Mouse (Mus musculus) kidney, postnatal 0 days (tissue): ENCODE measurements around the gene Atp1a3. TPM values are rescaled to one million over a fixed set of nuclear protein-coding genes. Genes with fewer than 3 reads are reported as not detected.

Experiments used
- ATAC-seq: fragments of 200-750 bp; cut with Nextera tagmentation; replicated peaks from 2 replicates; pipeline ENCODE4 v1.8.0; 2017; ENCODE audit warnings: low read depth, moderate number of reproducible peaks, moderate TSS enrichment, moderate library complexity; ENCODE audit not compliant: low FRiP score
- DNase-seq: peaks from one replicate; pipeline ENCODE4 v3.0.0-alpha.2; 2016; ENCODE audit warnings: low spot score
- H3K27ac ChIP-seq: fragments of 300-500 bp; sonication (generic); 2 replicates; pipeline ENCODE4 v1.5.1; 2014; ENCODE audit warnings: mild to moderate bottlenecking
- H3K27me3 ChIP-seq: fragments of 300-500 bp; sonication (generic); 2 replicates; pipeline ENCODE4 v1.6.1; 2014; ENCODE audit warnings: low read length, mixed read lengths; ENCODE audit not compliant: insufficient read depth
- H3K36me3 ChIP-seq: fragments of 300-500 bp; sonication (generic); 2 replicates; pipeline ENCODE4 v1.6.1; 2014; ENCODE audit warnings: low read length, mixed read lengths; ENCODE audit not compliant: insufficient read depth
- H3K4me1 ChIP-seq: fragments of 300-500 bp; sonication (generic); replicated peaks from 2 replicates; pipeline ENCODE4 v1.6.1; 2014; ENCODE audit warnings: antibody characterized with exemption, low read length, mixed read lengths; ENCODE audit not compliant: insufficient read depth
- H3K4me2 ChIP-seq: fragments of 300-500 bp; sonication (generic); 2 replicates; pipeline ENCODE4 v1.6.1; 2014; ENCODE audit warnings: mild to moderate bottlenecking, low read length, moderate library complexity, mixed read lengths
- H3K4me3 ChIP-seq: fragments of 300-500 bp; sonication (generic); replicated peaks from 2 replicates; pipeline ENCODE4 v1.5.1; 2014; ENCODE audit warnings: low read depth, low read length
- H3K9ac ChIP-seq: fragments of 300-500 bp; sonication (generic); 2 replicates; pipeline ENCODE4 v1.6.1; 2014; ENCODE audit warnings: low read depth, low read length
- H3K9me3 ChIP-seq: fragments of 300-500 bp; sonication (generic); replicated peaks from 2 replicates; pipeline ENCODE4 v1.6.1; 2016; ENCODE audit warnings: low read length, inconsistent platforms, mixed read lengths
- CTCF ChIP-seq: IDR thresholded peaks from 2 replicates; pipeline ENCODE4 v1.5.1; 2016; ENCODE audit warnings: antibody characterized with exemption, low read depth, mild to moderate bottlenecking, moderate library complexity
- WGBS: fragments of 180-500 bp; shearing (Covaris S2); extraction: QIAGEN DNeasy Blood & Tissue Kit; methylation state at CpG from one replicate; pipeline ENCODE4 v1.1.7; 2014; 5-methylcytosine and 5-hydroxymethylcytosine counted together
- polyA plus RNA-seq: library from polyadenylated mRNA; unstranded; fragments of >200 nt; fragmentation: Nextera tagmentation; extraction: Ambion mirVana; gene quantifications from 2 replicates; pipeline ENCODE4 v1.2.1, GENCODE M21; 2015

Atp1a3 gene
- polyA plus RNA-seq, 1 experiment from 2014 or later = 0.36 TPM

- DNase-seq (peak; percentile 78), ATAC-seq (no peak)
- peak overlapping the region; percentile 79 for H3K9ac ChIP-seq
- no peaks in the 10 kb centered on the region for H3K9me3 ChIP-seq
- H3K4me3 ChIP-seq = peak overlapping the region; percentile 91
- H3K27ac ChIP-seq = peak overlapping the region; percentile 68
- no peaks in the 10 kb centered on the region for H3K36me3 ChIP-seq
- peak overlapping the region; percentile 79 for H3K4me2 ChIP-seq
- no peaks in the 10 kb centered on the region; the same call in 1 of the 2 replicates for H3K4me1 ChIP-seq
- peak; percentile 78 for TF ChIP-seq CTCF
- H3K27me3 ChIP-seq = no peaks in the 10 kb centered on the region
- 10% methylated on average over 19 of the region's 19 CpGs for WGBS
Measured at GRCm38 (mm10) chr7:24971261-24971971, 34.3 kb downstream of the Atp1a3 start.

GRCm38 (mm10) chr7:24970341-24970740 is 35.4 kb downstream of the Atp1a3 start:
- DNase-seq (no peak), ATAC-seq (no peak)
- 95% methylated on average over 3 of the region's 3 CpGs for WGBS
- Histone ChIP-seq H3K4me1 (no peaks in the 10 kb centered on the region; the same call in 1 of the 2 replicates), H3K9me3 (no peaks in the 10 kb centered on the region), H3K4me2 (no peak overlapping the region), H3K27ac (no peak overlapping the region), H3K27me3 (no peaks in the 10 kb centered on the region), H3K9ac (no peak overlapping the region), H3K36me3 (no peaks in the 10 kb centered on the region), H3K4me3 (no peak overlapping the region)
- TF ChIP-seq CTCF = no peak

- Histone ChIP-seq H3K9me3 (no peaks in the 10 kb centered on the region), H3K36me3 (no peaks in the 10 kb centered on the region), H3K27me3 (no peaks in the 10 kb centered on the region), H3K27ac (no peak overlapping the region), H3K9ac (no peak overlapping the region), H3K4me2 (no peak overlapping the region), H3K4me3 (no peak overlapping the region), H3K4me1 (no peaks in the 10 kb centered on the region; the same call in 1 of the 2 replicates)
- no peak for TF ChIP-seq CTCF
- WGBS = 78% methylated on average over 12 of the region's 12 CpGs
- no peak for DNase-seq
- no peak for ATAC-seq
Measured at GRCm38 (mm10) chr7:24969805-24970204, 36.0 kb downstream of the Atp1a3 start.

- Histone ChIP-seq H3K4me3 (no peak overlapping the region), H3K36me3 (no peaks in the 10 kb centered on the region), H3K4me1 (no peaks in the 10 kb centered on the region; the same call in 1 of the 2 replicates), H3K27me3 (no peaks in the 10 kb centered on the region), H3K4me2 (no peak overlapping the region), H3K9ac (no peak overlapping the region), H3K27ac (no peak overlapping the region), H3K9me3 (no peaks in the 10 kb centered on the region)
- WGBS = 79% methylated on average over 6 of the region's 6 CpGs
- no peak for DNase-seq
- TF ChIP-seq CTCF = no peak
- no peak for ATAC-seq
Measured at GRCm38 (mm10) chr7:24968463-24968862, 37.3 kb downstream of the Atp1a3 start.

DNA sequence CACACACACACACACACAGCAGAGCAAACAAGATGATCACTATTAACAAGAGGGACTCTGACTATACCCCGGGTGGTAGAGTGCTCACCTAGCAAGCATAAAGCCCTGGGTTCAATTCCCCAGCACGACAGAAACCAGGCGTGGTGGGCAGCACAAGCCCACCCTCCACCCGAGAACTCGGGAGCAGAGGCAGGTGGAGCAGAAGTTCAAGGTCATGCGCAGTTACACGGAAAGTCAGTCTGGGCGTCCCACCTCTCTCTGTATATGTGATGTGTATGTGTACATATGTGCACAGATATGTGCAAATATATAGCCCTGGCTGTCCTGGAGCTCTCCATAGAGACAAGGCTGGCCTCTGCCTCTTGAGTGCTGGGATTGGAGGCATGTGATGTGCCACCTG is 37.8 kb downstream of the Atp1a3 start:
- Histone ChIP-seq H3K27ac (no peak overlapping the region), H3K4me1 (no peaks in the 10 kb centered on the region; the same call in 1 of the 2 replicates), H3K9ac (no peak overlapping the region), H3K36me3 (no peaks in the 10 kb centered on the region), H3K4me2 (no peak overlapping the region), H3K4me3 (no peak overlapping the region), H3K27me3 (no peaks in the 10 kb centered on the region), H3K9me3 (no peaks in the 10 kb centered on the region)
- no peak for TF ChIP-seq CTCF
- ATAC-seq (no peak), DNase-seq (no peak)
- 77% methylated on average over 8 of the region's 8 CpGs for WGBS

DNA sequence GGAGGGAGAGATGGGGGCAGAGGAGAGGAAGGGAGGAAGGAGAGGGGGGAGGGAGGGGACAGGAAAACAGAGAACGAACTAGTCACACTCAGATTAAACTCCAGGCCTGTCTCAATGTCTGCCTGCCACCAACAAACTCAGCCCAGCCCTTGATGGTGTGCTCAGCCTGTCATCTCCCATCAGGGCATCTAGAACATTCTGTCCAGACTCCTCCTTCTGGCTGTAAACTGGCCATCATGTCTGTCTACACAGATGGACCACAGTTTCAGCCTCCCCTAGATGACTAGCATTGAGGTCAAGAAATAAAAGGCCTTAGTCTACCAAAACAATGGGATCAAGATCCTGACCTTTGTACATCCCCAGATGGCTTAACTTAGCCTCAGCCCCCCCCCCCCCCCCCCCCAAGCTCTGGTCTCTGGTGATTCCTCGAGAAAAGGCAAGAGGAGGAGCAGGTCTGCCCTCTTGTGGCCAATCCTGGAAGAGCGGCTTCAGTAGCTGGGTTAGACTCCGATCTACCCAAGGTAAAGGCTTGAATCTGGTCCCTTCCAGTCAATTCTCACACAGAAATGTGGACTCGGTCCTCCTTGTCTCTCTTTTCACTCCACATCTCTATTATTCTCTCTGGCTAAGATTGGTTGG is 40.7 kb downstream of the Atp1a3 start:
- Histone ChIP-seq H3K27me3 (no peaks in the 10 kb centered on the region), H3K4me3 (no peak overlapping the region), H3K27ac (no peak overlapping the region), H3K36me3 (no peaks in the 10 kb centered on the region), H3K4me2 (no peak overlapping the region), H3K4me1 (no peaks in the 10 kb centered on the region), H3K9ac (no peak overlapping the region), H3K9me3 (no peaks in the 10 kb centered on the region)
- WGBS = 8% methylated on average over 4 of the region's 5 CpGs
- DNase-seq (peak; percentile 62), ATAC-seq (no peak)
- TF ChIP-seq CTCF = peak; percentile 81
